Mouse (Mus musculus): Measurements from ENCODE around the gene Lima1. TPM values are rescaled to one million over a fixed set of nuclear protein-coding genes. Genes with fewer than 3 reads are reported as not detected.

Lima1 gene
- polyA plus RNA-seq, 1 experiment from 2014 or later: 10.6 TPM

DNA sequence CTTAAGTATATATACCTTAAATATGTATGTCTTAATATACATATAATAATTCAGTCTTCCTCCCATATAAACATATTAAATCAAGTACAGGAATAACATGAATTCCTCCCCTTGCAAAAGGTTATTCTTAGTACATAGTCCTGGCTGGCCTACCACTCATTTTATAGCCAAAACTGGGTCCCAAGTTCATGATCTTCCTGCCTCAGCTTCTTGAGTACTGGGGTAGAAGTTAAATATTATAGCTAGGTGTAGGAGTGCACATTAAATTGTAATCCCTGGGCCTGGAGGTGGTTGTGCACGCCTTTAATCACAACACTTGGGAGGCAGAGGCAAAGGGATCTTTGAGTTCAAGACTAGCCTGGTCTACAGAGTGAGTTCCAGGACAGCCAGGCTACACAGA lies 106.5 kb downstream of the Lima1 start:
- Histone ChIP-seq H3K4me1 (peaks cover 30% of the 10 kb centered on the region), H3K27ac (no peak overlapping the region), H3K36me3 (peaks cover 7% of the 10 kb centered on the region; the same call in 1 of the 2 replicates), H3K9me3 (replicated peaks) (no peaks in the 10 kb centered on the region), H3K27me3 (replicated peaks) (0 out of 2 replicates have a peak, but pooled peaks cover 7% of the 10 kb centered on the region), H3K9ac (no peak overlapping the region), H3K4me3 (no peak overlapping the region), H3K4me2 (no peak overlapping the region)
- WGBS (ENCODE audit: insufficient replicate concordance): 81% methylated on average over 1 of the region's 1 CpGs
- ATAC-seq: no peak

DNA sequence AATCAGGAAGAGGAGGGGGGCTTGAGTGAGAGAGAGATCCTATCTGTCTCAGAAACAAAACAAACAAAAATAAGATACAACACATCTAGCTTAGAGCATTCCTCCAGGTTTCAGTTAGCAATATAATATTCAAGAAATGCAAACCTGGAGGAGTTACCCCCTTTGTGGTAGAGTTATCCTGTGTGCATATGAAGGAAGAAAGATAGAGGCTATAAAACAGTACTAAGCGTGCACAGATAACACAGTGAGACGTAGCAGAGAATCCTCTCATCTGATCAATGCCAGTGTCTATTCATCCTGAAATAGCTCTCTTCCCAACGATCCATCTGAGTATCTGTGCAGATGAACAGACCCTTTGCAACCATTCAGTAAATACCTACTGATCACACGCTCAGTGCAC lies 107.8 kb downstream of the Lima1 start:
- H3K4me1 ChIP-seq: peaks cover 27% of the 10 kb centered on the region
- 0 out of 2 replicates have a peak, but pooled peaks cover 7% of the 10 kb centered on the region for H3K27me3 ChIP-seq (replicated peaks)
- no peaks in the 10 kb centered on the region for H3K9me3 ChIP-seq (replicated peaks)
- WGBS (ENCODE audit: insufficient replicate concordance): 48% methylated on average over 4 of the region's 4 CpGs
- H3K36me3 ChIP-seq: peaks cover 7% of the 10 kb centered on the region; the same call in 1 of the 2 replicates
- no peak overlapping the region for H3K4me3 ChIP-seq
- no peak overlapping the region for H3K27ac ChIP-seq
- no peak for ATAC-seq
- no peak overlapping the region for H3K4me2 ChIP-seq
- H3K9ac ChIP-seq: no peak overlapping the region

DNA sequence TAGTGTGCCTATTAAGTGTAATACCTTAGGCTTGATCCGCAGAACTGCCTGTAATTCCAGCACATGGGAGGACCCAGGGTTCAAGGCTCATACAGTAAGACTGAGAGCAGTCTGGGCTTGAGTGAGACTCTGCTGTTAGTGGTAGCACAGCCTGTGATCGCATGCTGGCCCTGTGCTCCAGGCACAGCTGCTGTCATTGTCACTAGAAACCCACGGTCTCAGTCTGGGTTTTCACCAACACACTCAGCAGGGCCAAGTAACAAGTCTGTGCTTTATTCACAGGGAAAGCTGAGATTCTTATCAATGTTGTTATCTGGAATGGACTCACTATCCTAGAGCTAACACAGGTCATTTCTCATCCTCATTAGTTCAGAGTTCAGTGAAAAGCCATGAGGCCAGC lies 121.1 kb downstream of the Lima1 start:
- H3K9me3 ChIP-seq (replicated peaks): no peaks in the 10 kb centered on the region
- H3K4me1 ChIP-seq: no peaks in the 10 kb centered on the region; the same call in 1 of the 2 replicates
- H3K27me3 ChIP-seq (replicated peaks): no peaks in the 10 kb centered on the region
- H3K36me3 ChIP-seq: no peaks in the 10 kb centered on the region; the same call in 1 of the 2 replicates
- H3K4me3 ChIP-seq: no peak overlapping the region
- no peak for ATAC-seq
- H3K27ac ChIP-seq: no peak overlapping the region
- no peak overlapping the region for H3K9ac ChIP-seq
- H3K4me2 ChIP-seq: no peak overlapping the region
- 66% methylated on average over 3 of the region's 3 CpGs for WGBS (ENCODE audit: insufficient replicate concordance)

GRCm38 (mm10) chr15:99740229-99740628 lies 135.0 kb downstream of the Lima1 start:
- Histone ChIP-seq H3K36me3 (peaks cover 57% of the 10 kb centered on the region), H3K27me3 (replicated peaks) (no peaks in the 10 kb centered on the region), H3K4me2 (no peak overlapping the region), H3K4me3 (no peak overlapping the region), H3K9ac (no peak overlapping the region), H3K27ac (no peak overlapping the region), H3K4me1 (no peaks in the 10 kb centered on the region), H3K9me3 (replicated peaks) (no peaks in the 10 kb centered on the region)
- WGBS (ENCODE audit: insufficient replicate concordance): 81% methylated on average over 4 of the region's 4 CpGs
- ATAC-seq: no peak

- WGBS (ENCODE audit: insufficient replicate concordance): 85% methylated on average over 11 of the region's 11 CpGs
- no peaks in the 10 kb centered on the region for H3K4me1 ChIP-seq
- H3K36me3 ChIP-seq: peaks cover 67% of the 10 kb centered on the region
Measured at GRCm38 (mm10) chr15:99736675-99737074, 138.6 kb downstream of the Lima1 start.

DNA sequence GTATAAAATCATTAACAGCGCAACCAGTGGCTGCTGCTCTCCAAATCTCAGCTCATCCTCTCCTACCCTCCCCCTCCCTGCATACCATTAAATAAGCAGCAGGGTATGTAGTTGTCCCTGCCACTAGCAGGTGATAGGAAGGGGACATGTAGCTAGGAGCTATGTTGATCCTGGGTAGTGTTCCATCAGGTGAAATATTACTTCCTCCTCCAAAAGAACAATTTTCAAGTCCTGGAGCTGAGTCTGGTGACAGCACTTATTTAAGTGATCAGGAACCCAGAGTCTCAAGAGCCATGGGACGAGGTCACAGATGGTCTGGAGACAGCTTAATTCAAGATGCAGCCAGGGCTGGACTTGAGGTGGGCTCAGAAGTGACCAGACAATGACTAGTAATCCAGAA lies 139.6 kb downstream of the Lima1 start:
- no peaks in the 10 kb centered on the region for H3K27me3 ChIP-seq (replicated peaks)
- H3K9me3 ChIP-seq (replicated peaks): no peaks in the 10 kb centered on the region
- no peak overlapping the region for H3K9ac ChIP-seq
- H3K4me1 ChIP-seq: no peaks in the 10 kb centered on the region
- no peak overlapping the region for H3K27ac ChIP-seq
- no peak for ATAC-seq
- H3K4me2 ChIP-seq: no peak overlapping the region
- peaks cover 59% of the 10 kb centered on the region for H3K36me3 ChIP-seq
- 75% methylated on average over 2 of the region's 2 CpGs for WGBS (ENCODE audit: insufficient replicate concordance)
- H3K4me3 ChIP-seq: no peak overlapping the region

More at GRCm38 (mm10) chr15:99736675-99737074, 138.6 kb downstream of the Lima1 start:
- no peak for ATAC-seq
- Histone ChIP-seq H3K4me3 (no peak overlapping the region), H3K9me3 (replicated peaks) (no peaks in the 10 kb centered on the region), H3K4me2 (no peak overlapping the region), H3K27ac (no peak overlapping the region), H3K9ac (no peak overlapping the region), H3K27me3 (replicated peaks) (no peaks in the 10 kb centered on the region)

GRCm38 (mm10) chr15:99733186-99733585 lies 142.1 kb downstream of the Lima1 start:
- Histone ChIP-seq H3K27me3 (replicated peaks) (no peaks in the 10 kb centered on the region), H3K4me3 (no peak overlapping the region), H3K36me3 (peaks cover 53% of the 10 kb centered on the region), H3K9me3 (replicated peaks) (0 out of 2 replicates have a peak, but pooled peaks cover 5% of the 10 kb centered on the region), H3K4me1 (no peaks in the 10 kb centered on the region), H3K27ac (no peak overlapping the region), H3K9ac (no peak overlapping the region), H3K4me2 (no peak overlapping the region)
- no peak for ATAC-seq
- 85% methylated on average over 5 of the region's 5 CpGs for WGBS (ENCODE audit: insufficient replicate concordance)

- no peak overlapping the region for H3K27ac ChIP-seq
- no peaks in the 10 kb centered on the region for H3K27me3 ChIP-seq (replicated peaks)
- WGBS (ENCODE audit: insufficient replicate concordance): 76% methylated on average over 3 of the region's 3 CpGs
- no peak for ATAC-seq
- H3K4me3 ChIP-seq: no peak overlapping the region
- H3K9ac ChIP-seq: no peak overlapping the region
- H3K36me3 ChIP-seq: peaks cover 53% of the 10 kb centered on the region
- H3K4me1 ChIP-seq: peaks cover 4% of the 10 kb centered on the region
- H3K4me2 ChIP-seq: no peak overlapping the region
- H3K9me3 ChIP-seq (replicated peaks): 0 out of 2 replicates have a peak, but pooled peaks cover 5% of the 10 kb centered on the region
Measured at GRCm38 (mm10) chr15:99731678-99732077, 143.6 kb downstream of the Lima1 start.

DNA sequence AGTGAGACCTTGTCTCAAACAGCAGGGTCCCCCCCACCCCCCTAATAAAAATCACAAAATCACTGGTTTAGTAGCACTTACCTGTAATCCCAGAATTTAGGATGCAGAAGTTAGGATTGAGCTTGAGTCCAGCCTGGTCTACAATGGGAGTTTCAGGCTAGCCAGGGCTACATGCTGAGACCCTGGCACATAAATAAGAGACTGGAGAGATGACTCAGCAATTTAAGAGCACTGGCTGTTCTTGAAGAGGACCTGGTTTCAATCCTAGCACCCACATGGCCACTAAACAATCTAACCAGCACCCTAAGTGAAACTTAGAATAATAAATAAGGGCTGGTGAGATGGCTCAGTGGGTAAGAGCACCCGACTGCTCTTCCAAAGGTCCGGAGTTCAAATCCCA lies 144.1 kb downstream of the Lima1 start:
- Histone ChIP-seq H3K36me3 (peaks cover 48% of the 10 kb centered on the region), H3K9ac (no peak overlapping the region), H3K27me3 (replicated peaks) (no peaks in the 10 kb centered on the region), H3K4me3 (no peak overlapping the region), H3K9me3 (replicated peaks) (0 out of 2 replicates have a peak, but pooled peaks cover 5% of the 10 kb centered on the region), H3K4me1 (peaks cover 9% of the 10 kb centered on the region), H3K27ac (no peak overlapping the region), H3K4me2 (no peak overlapping the region)
- WGBS (ENCODE audit: insufficient replicate concordance): 89% methylated on average over 2 of the region's 2 CpGs
- ATAC-seq: no peak

- no peak for ATAC-seq
Measured at GRCm38 (mm10) chr15:99729056-99729783, 146.0 kb downstream of the Lima1 start.

More at GRCm38 (mm10) chr15:99729056-99729783, 146.0 kb downstream of the Lima1 start:
- Histone ChIP-seq H3K4me2 (no peak overlapping the region), H3K4me3 (no peak overlapping the region), H3K9me3 (replicated peaks) (0 out of 2 replicates have a peak, but pooled peaks cover 5% of the 10 kb centered on the region), H3K4me1 (peaks cover 22% of the 10 kb centered on the region), H3K36me3 (peaks cover 32% of the 10 kb centered on the region), H3K27me3 (replicated peaks) (no peaks in the 10 kb centered on the region), H3K9ac (no peak overlapping the region), H3K27ac (no peak overlapping the region)
- 93% methylated on average over 3 of the region's 4 CpGs for WGBS (ENCODE audit: insufficient replicate concordance)

Data from liver, embryonic 12.5 days (tissue).